Mouse (Mus musculus) monocyte, adult 5-6 weeks (primary cell): Measurements from ENCODE around the gene Nrip2. TPM values are rescaled to one million over a fixed set of nuclear protein-coding genes. Genes with fewer than 3 reads are reported as not detected.
A peak's percentile ranks its signal among the peaks of the same experiment; 100 is the strongest.

ENCODE experiments used
- ATAC-seq: fragments of 153-309, 156-312 bp; replicated peaks from 2 replicates; pipeline ENCODE4 v1.8.0; 2017; ENCODE audit warnings: mild to moderate bottlenecking; ENCODE audit not compliant: low TSS enrichment, insufficient number of reproducible peaks, severe bottlenecking, poor library complexity, low FRiP score
- total RNA-seq: library from RNA; stranded (forward); fragments of 200-1000, 200-491, 200-594 nt; gene quantifications from 3 replicates; pipeline ENCODE4 v1.2.3, GENCODE M21; 2017

The Nrip2 gene
- total RNA-seq, 1 experiment from 2014 or later = not detected

DNA sequence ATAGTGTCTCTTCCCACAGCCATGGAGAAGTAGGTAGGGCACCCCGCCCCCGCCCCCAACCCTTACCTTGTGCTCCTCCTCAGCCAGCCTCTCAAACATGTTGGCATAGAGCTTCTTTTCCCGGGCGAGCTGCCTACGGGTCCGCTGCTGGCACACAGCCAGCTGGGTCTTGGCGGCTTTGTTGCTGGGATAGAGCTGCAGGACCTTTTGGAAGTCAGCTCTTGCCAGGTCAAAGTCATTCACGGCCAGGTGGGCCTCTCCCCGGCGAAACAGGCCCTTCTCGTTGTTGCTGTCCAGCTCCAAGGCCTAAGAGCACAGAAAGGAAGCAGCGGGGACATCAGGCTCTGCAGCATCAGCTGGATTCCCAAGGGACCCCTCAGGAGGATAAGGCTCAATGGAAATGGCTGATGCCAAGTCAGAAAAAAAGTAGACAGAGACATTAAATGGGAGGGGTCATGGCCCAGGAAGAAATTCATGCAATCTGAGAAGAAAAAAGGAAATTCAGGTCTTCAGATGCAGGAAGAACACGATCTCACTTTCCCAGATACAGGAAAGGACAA, 33.3 kb downstream of the Nrip2 start:
- no peak for ATAC-seq

GRCm38 (mm10) chr6:128433566-128433965, 34.5 kb downstream of the Nrip2 start:
- no peak for ATAC-seq

DNA sequence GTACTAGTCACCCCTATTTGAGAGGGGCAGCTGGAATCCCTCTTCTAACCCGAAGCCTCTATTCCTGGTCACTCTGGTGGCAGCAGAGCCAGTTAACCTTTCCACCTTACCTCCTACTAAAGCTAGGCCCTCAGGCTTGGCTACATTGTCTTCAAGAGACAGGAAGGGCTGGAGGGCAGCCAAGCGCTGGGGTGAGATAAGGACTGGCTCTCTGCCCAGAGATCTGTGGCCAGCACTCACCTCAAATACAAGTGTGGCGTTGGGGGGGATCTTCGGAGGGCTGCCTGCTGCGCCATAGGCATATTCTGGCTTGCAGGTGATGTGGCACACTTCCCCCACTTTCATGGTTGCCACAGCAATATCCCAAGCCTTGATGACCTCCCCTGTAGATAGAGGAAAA, 36.4 kb downstream of the Nrip2 start:
- no peak for ATAC-seq

GRCm38 (mm10) chr6:128436356-128437005, 37.4 kb downstream of the Nrip2 start:
- no peak for ATAC-seq

- ATAC-seq = no peak
Observed at GRCm38 (mm10) chr6:128437288-128437687, 38.2 kb downstream of the Nrip2 start.

- peak; percentile 14; the same call in 1 of the 2 replicates for ATAC-seq
Observed at GRCm38 (mm10) chr6:128437731-128438316, 38.7 kb downstream of the Nrip2 start.

GRCm38 (mm10) chr6:128438317-128438870, 39.3 kb downstream of the Nrip2 start, which contains the start of gene Fkbp4:
TSS of gene Fkbp4 (minus strand) at chr6:128438677.
- peak; percentile 77 for ATAC-seq

DNA sequence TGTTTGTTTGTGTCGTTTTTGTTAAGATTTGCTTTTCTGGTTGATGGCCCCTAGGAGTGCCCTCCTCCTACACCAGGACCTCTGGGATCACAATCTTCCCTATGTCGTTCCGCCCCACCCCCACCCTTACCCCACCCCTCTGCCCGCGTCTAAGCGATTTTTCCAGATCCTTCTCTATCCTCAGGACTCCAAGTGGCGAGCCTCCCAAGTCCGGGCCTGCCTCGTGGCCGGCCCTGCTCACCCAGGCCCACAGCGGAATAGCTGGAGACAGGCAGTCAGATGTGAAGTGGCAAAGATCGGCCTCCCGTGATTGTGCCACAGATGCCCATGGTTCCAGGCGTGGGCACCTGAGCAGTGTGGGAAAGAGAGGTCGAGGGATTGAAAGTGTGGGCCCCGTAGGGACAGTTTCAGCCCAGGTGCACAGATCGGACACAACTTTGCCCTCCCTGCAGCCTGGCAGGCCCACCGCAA, 39.8 kb downstream of the Nrip2 start:
- ATAC-seq = no peak

DNA sequence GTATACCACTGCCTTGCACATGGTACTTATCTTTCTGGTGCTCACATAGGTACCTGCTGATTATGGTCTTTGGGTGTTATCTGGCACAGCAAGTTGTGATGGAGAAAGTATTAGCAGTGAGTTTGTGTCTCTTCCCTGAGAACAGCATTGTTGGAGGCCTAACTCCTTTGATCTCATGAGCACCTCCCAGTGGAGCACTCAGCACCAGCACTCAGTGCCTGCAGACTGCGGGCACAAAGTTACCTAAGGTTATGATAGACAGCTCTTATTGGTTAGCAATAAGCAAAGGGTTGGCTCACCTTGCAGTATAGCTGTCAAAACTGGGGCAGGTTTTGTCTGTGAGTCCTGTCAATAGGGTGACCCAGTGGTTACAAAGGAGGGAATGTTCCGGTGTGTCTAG, 41.1 kb downstream of the Nrip2 start:
- no peak for ATAC-seq

DNA sequence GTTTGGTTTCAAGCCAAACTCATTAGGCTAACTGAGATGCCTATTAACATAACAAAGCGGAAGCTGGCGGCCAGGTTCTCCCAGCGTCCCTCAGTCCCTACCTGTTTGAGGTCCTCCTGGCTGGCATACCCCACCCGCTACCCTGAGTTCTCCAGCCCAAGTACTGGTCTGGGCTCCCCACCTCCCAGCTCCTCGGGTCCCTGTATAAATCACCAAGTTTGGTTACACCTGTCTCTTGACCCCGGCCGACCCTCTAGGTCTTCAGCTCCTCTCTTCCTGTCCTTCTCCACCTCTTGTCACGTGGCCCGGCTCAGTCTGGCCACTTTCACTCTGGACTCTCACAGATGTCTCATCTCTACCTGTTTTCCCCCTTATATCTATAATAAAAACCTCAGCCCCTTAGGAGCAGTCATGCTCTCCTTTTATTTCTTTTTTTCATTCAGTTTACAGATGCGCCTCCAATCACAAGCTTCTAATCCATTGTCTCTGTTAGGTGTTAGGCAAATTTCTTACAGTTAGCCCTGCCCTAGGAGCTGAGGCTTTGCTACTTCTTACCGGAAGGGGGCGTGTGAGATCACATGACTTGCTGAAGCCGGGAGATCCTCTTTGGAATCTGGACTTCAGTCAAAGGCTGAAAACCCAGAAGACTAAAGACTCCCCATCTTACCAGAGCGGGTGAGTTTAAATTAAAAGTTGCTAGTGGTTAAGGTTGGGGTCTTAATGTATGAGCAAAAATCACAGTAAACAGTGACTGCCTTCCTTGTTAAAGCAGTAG, 46.9 kb downstream of the Nrip2 start:
- ATAC-seq = peak; percentile 65; the same call in 1 of the 2 replicates

GRCm38 (mm10) chr6:128447063-128447462, 48.0 kb downstream of the Nrip2 start:
- no peak for ATAC-seq

GRCm38 (mm10) chr6:128455835-128456605, 56.9 kb downstream of the Nrip2 start:
- ATAC-seq = no peak

GRCm38 (mm10) chr6:128457186-128457585, 58.1 kb downstream of the Nrip2 start:
- ATAC-seq = no peak

DNA sequence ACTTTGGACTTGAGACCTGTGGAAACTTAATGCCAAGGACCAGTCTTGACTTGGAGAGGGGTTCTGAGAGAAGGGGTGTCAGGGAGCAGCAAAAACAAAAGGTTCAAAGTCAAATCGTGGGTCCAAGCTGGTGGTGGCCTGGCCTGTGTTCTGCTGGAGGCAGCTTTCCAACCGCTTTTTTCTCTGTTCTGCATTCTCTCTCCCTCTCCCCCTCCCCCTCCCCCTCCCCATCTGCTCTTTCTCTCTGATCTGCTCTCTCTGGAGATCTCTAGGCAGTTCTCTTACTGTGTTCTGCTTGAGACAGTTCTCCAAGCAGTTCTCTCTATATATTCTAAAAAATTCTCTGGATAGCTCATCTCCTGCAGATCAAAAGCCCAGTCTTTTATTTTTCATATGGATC, 61.2 kb downstream of the Nrip2 start:
- no peak for ATAC-seq

GRCm38 (mm10) chr6:128460729-128461503, 61.8 kb downstream of the Nrip2 start:
- no peak for ATAC-seq

- ATAC-seq = no peak
Observed at GRCm38 (mm10) chr6:128461606-128462005, 62.5 kb downstream of the Nrip2 start.

GRCm38 (mm10) chr6:128464996-128465395, 65.9 kb downstream of the Nrip2 start:
- ATAC-seq = no peak
